Mouse (Mus musculus) large intestine, adult 2 months (tissue): Measurements from ENCODE around the gene Gm20683. TPM values are rescaled to one million over a fixed set of nuclear protein-coding genes. Genes with fewer than 3 reads are reported as not detected.

Experiments
- DNase-seq: peaks from one replicate; pipeline ENCODE4 v3.0.0-alpha.2; 2012; ENCODE audit warnings: low read depth, low spot score
- WGBS: fragments of 180-500 bp; shearing (Covaris S2); methylation state at CpG from one replicate; pipeline ENCODE4 v1.1.7; 2018; 5-methylcytosine and 5-hydroxymethylcytosine counted together
- polyA plus RNA-seq: library from polyadenylated mRNA; depleted of rRNA; stranded (reverse); fragments of >200 nt; gene quantifications from 2 replicates; pipeline ENCODE4 v1.2.3, GENCODE M21; 2012; rRNA removed

Gene Gm20683
- polyA plus RNA-seq = 22.2 and 32.3 TPM in 2 replicates

GRCm38 (mm10) chr17:25841117-25841880 is at the start of gene Gm20683:
Gene Gm20683 (minus strand): TSS chr17:25841763.
- WGBS = 89% methylated on average over 22 of the region's 22 CpGs

GRCm38 (mm10) chr17:25888837-25889236 is 47.3 kb upstream of the Gm20683 start:
- 74% methylated on average over 3 of the region's 3 CpGs for WGBS
- DNase-seq = no peak

More at GRCm38 (mm10) chr17:25841117-25841880, at the start of gene Gm20683:
- DNase-seq = no peak

GRCm38 (mm10) chr17:25887467-25887866 is 45.9 kb upstream of the Gm20683 start:
- no peak for DNase-seq
- 70% methylated on average over 10 of the region's 10 CpGs for WGBS

- DNase-seq = no peak
These were observed 45.2 kb upstream of the Gm20683 start for GRCm38 (mm10) chr17:25886806-25887205.

GRCm38 (mm10) chr17:25885636-25886035 is 44.1 kb upstream of the Gm20683 start:
- 68% methylated on average over 4 of the region's 4 CpGs for WGBS
- no peak for DNase-seq

GRCm38 (mm10) chr17:25883824-25884223 is 42.3 kb upstream of the Gm20683 start:
- 96% methylated on average over 3 of the region's 3 CpGs for WGBS

GRCm38 (mm10) chr17:25883268-25883667 is 41.7 kb upstream of the Gm20683 start:
- 89% methylated on average over 8 of the region's 8 CpGs for WGBS
- no peak for DNase-seq

More at GRCm38 (mm10) chr17:25883824-25884223, 42.3 kb upstream of the Gm20683 start:
- DNase-seq = no peak

- no peak for DNase-seq
- 66% methylated on average over 5 of the region's 5 CpGs for WGBS
These were observed 40.7 kb upstream of the Gm20683 start for GRCm38 (mm10) chr17:25882306-25882705.

- DNase-seq = no peak
- WGBS = 78% methylated on average over 4 of the region's 4 CpGs
These were observed 40.1 kb upstream of the Gm20683 start for GRCm38 (mm10) chr17:25881691-25882090.

- DNase-seq = no peak
- 56% methylated on average over 5 of the region's 5 CpGs for WGBS
These were observed 39.5 kb upstream of the Gm20683 start for GRCm38 (mm10) chr17:25880913-25881641.

- no peak for DNase-seq
These were observed 38.8 kb upstream of the Gm20683 start, which contains the start of gene Wfikkn1 for GRCm38 (mm10) chr17:25880196-25880910. Gene Wfikkn1 (minus strand): TSS chr17:25880858.

GRCm38 (mm10) chr17:25879750-25880149 is 38.2 kb upstream of the Gm20683 start:
- no peak for DNase-seq
- WGBS = 67% methylated on average over 8 of the region's 8 CpGs

More at GRCm38 (mm10) chr17:25880196-25880910, 38.8 kb upstream of the Gm20683 start, which contains the start of gene Wfikkn1:
- 56% methylated on average over 5 of the region's 5 CpGs for WGBS

GRCm38 (mm10) chr17:25879261-25879660 is 37.7 kb upstream of the Gm20683 start:
- no peak for DNase-seq
- 72% methylated on average over 4 of the region's 4 CpGs for WGBS

- WGBS = 94% methylated on average over 19 of the region's 19 CpGs
- DNase-seq = no peak
These were observed 37.1 kb upstream of the Gm20683 start for GRCm38 (mm10) chr17:25878611-25879180.

- DNase-seq = no peak
- 90% methylated on average over 32 of the region's 32 CpGs for WGBS
These were observed 36.4 kb upstream of the Gm20683 start for GRCm38 (mm10) chr17:25877741-25878610.

GRCm38 (mm10) chr17:25877025-25877424 is 35.5 kb upstream of the Gm20683 start:
- no peak for DNase-seq
- WGBS = 94% methylated on average over 3 of the region's 3 CpGs

- 46% methylated on average over 10 of the region's 10 CpGs for WGBS
- DNase-seq = no peak
These were observed 34.9 kb upstream of the Gm20683 start for GRCm38 (mm10) chr17:25876347-25876915.
